Comparison of ENCODE assay signal across 9 mouse cellular contexts in the genomic region with DNA sequence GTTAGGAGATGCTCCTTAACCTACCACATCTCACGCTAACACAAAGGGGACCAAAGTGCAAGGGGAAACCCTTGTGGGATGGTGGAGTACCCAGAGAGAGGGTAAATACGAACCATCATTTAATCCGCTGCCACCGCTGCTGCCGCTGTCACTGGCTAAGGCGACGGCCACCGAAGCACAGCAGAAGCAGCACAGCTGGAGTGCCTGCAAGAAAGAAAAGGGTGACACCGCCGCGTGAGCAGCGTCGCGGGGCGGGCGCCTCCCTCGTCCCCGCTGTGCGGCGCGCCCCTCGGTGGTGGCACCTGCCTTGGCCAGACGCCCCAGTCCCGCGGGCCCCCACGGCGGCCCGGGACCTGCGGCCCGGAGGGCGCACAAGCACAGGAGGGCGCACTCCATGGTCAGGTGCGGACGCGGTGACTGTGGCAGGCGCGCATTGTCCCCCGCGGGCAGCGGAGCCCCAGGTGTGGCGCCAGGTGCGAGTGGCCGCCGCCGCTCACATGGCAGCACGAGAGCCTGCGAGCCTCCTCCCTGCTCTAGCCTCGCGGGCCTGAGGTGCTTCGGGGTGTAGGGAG. TPM values are rescaled to one million over a fixed set of nuclear protein-coding genes. Genes with fewer than 3 reads are reported as not detected.
DNase-seq lines count a peak whose midpoint lies in the region; ATAC-seq and TF ChIP-seq lines count a peak whose summit lies in the region.
"Had no signal": no experiment of that assay in that cellular context is flagged by ENCODE, and none has a peak within 500 bp of the region (broad histone marks: within the 10 kb centered on the region; RNA-seq: fewer than 3 reads in every experiment).

No protein-coding gene starts in this region.

- peaks cover 55% of the 10 kb centered on the region for H3K27me3 ChIP-seq in heart, embryonic 10.5 days (ENCODE audit: insufficient read depth, poor library complexity, severe bottlenecking)
- H3K27me3 ChIP-seq in E14TG2a.4 (ENCODE audit: insufficient read depth, low read length): peaks cover 62% of the 10 kb centered on the region
- peaks cover 50% of the 10 kb centered on the region for H3K27me3 ChIP-seq in forebrain, embryonic 12.5 days
- H3K27me3 ChIP-seq in limb, embryonic 15.5 days: peaks cover 64% of the 10 kb centered on the region
- H3K27me3 ChIP-seq: CH12.LX had no signal

- H3K4me3 ChIP-seq in heart, embryonic 10.5 days: peak overlapping the region; percentile 68
- peak overlapping the region; percentile 82 for H3K4me3 ChIP-seq in E14TG2a.4 (replicated peaks; ENCODE audit: low read length)
- peak overlapping the region; percentile 69 for H3K4me3 ChIP-seq in forebrain, embryonic 12.5 days (replicated peaks)
- H3K4me3 ChIP-seq in limb, embryonic 15.5 days: peak overlapping the region; percentile 45

- H3K4me1 ChIP-seq in heart, embryonic 10.5 days: peaks cover 14% of the 10 kb centered on the region
- peaks cover 6% of the 10 kb centered on the region; the same call in 1 of the 2 replicates for H3K4me1 ChIP-seq in E14TG2a.4 (replicated peaks; ENCODE audit: low read depth, low read length)
- H3K4me1 ChIP-seq in forebrain, embryonic 12.5 days: peaks cover 32% of the 10 kb centered on the region
- H3K4me1 ChIP-seq in limb, embryonic 15.5 days: peaks cover 11% of the 10 kb centered on the region

- intact Hi-C loops in heart, postnatal 10 days (cut with DNase I): no loop called here
- intact Hi-C loops in left cerebral cortex, postnatal 36 days (cut with DNase I): no loop called here

- H3K27ac ChIP-seq in heart, embryonic 10.5 days: peak overlapping the region; percentile 60
- peak overlapping the region; percentile 63 for H3K27ac ChIP-seq in forebrain, embryonic 12.5 days
- H3K27ac ChIP-seq in limb, embryonic 15.5 days: no peak overlapping the region

- no peak for TF ChIP-seq CTCF in E14TG2a.4 (conservative IDR thresholded peaks at IDR 0.05; ENCODE audit: low read length)

- H3K4me2 ChIP-seq in forebrain, embryonic 12.5 days: peak overlapping the region; percentile 100
- H3K4me2 ChIP-seq in limb, embryonic 15.5 days: peak overlapping the region; percentile 90

- H3K9ac ChIP-seq in forebrain, embryonic 12.5 days: peak overlapping the region; percentile 69
- H3K9ac ChIP-seq in limb, embryonic 15.5 days: peak overlapping the region; percentile 26

- peak; percentile 53 for ATAC-seq in forebrain, embryonic 12.5 days (ENCODE audit: low FRiP score)
- ATAC-seq in limb, embryonic 15.5 days (ENCODE audit: insufficient number of reproducible peaks, low FRiP score, low TSS enrichment, low read depth): no peak

- 1% methylated on average over 44 of the region's 50 CpGs for WGBS in heart, embryonic 10.5 days
- under 1% methylated on average over 49 of the region's 50 CpGs for WGBS in forebrain, embryonic 12.5 days
- WGBS in limb, embryonic 15.5 days: under 1% methylated on average over 49 of the region's 50 CpGs

- H3K36me3 ChIP-seq in heart, embryonic 10.5 days: no peaks in the 10 kb centered on the region
- no peaks in the 10 kb centered on the region for H3K36me3 ChIP-seq in E14TG2a.4 (ENCODE audit: insufficient read depth, low read length)
- H3K36me3 ChIP-seq in forebrain, embryonic 12.5 days (replicated peaks): no peaks in the 10 kb centered on the region
- no peaks in the 10 kb centered on the region for H3K36me3 ChIP-seq in limb, embryonic 15.5 days

- H3K9me3 ChIP-seq in heart, embryonic 10.5 days: no peaks in the 10 kb centered on the region
- H3K9me3 ChIP-seq in E14TG2a.4 (ENCODE audit: low read length): no peaks in the 10 kb centered on the region
- no peaks in the 10 kb centered on the region for H3K9me3 ChIP-seq in forebrain, embryonic 12.5 days
- H3K9me3 ChIP-seq in limb, embryonic 15.5 days: no peaks in the 10 kb centered on the region

- DNase-seq in heart, embryonic 10.5 days (ENCODE audit: low spot score): no peak
- no peak for DNase-seq in heart, postnatal 10 days
- no peak for DNase-seq in left cerebral cortex, postnatal 36 days (ENCODE audit: low spot score in 2 of 2)
- DNase-seq in right cerebral cortex, adult 18-20 months: no peak
- DNase-seq in layer of hippocampus, adult 11-12 months (ENCODE audit: low spot score): no peak

RNA-seq across cellular contexts. Expression of a gene that starts 0.4 kb away (rescaled TPM):
- polyA plus RNA-seq in heart, embryonic 10.5 days (2016; fragmentation: Nextera tagmentation; extraction: Ambion mirVana): 1.2 and 5.2 TPM in 2 replicates
- under 1 TPM in 1 of 2 experiments, not detected in 1; 0.10 TPM for total RNA-seq in heart, postnatal 10 days (2021)
- polyA plus RNA-seq in forebrain, embryonic 12.5 days (2016; fragmentation: Nextera tagmentation; extraction: Ambion mirVana): 3.8 and 5.6 TPM in 2 replicates
- 2.9 and 3.6 TPM in 2 replicates for polyA plus RNA-seq in limb, embryonic 15.5 days (2015; fragmentation: Nextera tagmentation; extraction: Ambion mirVana)
- 1 to 10 TPM; 2.4 to 2.6 TPM for total RNA-seq in left cerebral cortex, postnatal 36 days (2021)
- total RNA-seq: CH12.LX had no signal
